Mouse (Mus musculus) MEL (cell line): Measurements from ENCODE around the gene Rnf24.
A peak's percentile ranks its signal among the peaks of the same experiment; 100 is the strongest.

Source experiments
- CHD1 ChIP-seq: IDR thresholded peaks from 2 replicates; pipeline ENCODE4 v1.6.1; 2012; ENCODE audit warnings: low read depth, mild to moderate bottlenecking, inconsistent platforms, low read length, improper control_type of control experiment
- CHD2 ChIP-seq: IDR thresholded peaks from 2 replicates; pipeline ENCODE4 v1.6.1; 2011; ENCODE audit warnings: low read length, improper control_type of control experiment
- CTCF ChIP-seq, 3 experiments: IDR thresholded peaks in 2 of 3; conservative IDR thresholded peaks in 1 of 3; 2 replicates each; pipeline ENCODE4 v1.5.1; 2011 to 2012; ENCODE audit warnings: low read length in 3 of 3, low read depth in 2 of 3, mild to moderate bottlenecking in 2 of 3, improper control_type of control experiment in 1 of 3, inconsistent platforms in 1 of 3, mixed read lengths in 1 of 3, moderate library complexity in 1 of 3; ENCODE audit not compliant: control insufficient read depth in 1 of 3, insufficient read depth in 1 of 3, poor library complexity in 1 of 3, severe bottlenecking in 1 of 3
- E2F4 ChIP-seq: IDR thresholded peaks from 2 replicates; pipeline ENCODE4 v1.6.1; 2011; ENCODE audit warnings: low read depth, low read length, improper control_type of control experiment, borderline replicate concordance
- EP300 ChIP-seq, 2 experiments: IDR thresholded peaks; 2 replicates each; pipeline ENCODE4 v1.6.1; 2011; ENCODE audit warnings: improper control_type of control experiment in 2 of 2, low read length in 2 of 2, low read depth in 1 of 2, mild to moderate bottlenecking in 1 of 2
- MEF2A ChIP-seq: IDR thresholded peaks from 2 replicates; pipeline ENCODE4 v1.6.1; 2014; ENCODE audit warnings: low read depth, mild to moderate bottlenecking, inconsistent platforms, low read length, improper control_type of control experiment; ENCODE audit not compliant: poor library complexity, insufficient replicate concordance, severe bottlenecking; ENCODE audit errors: extremely low read depth
- POLR2A ChIP-seq, 2 experiments: IDR thresholded peaks; 2 replicates each; pipeline ENCODE4 v1.6.1; 2011 to 2012; ENCODE audit warnings: low read length in 2 of 2, mild to moderate bottlenecking in 2 of 2, control low read depth in 1 of 2, improper control_type of control experiment in 1 of 2, low read depth in 1 of 2, moderate library complexity in 1 of 2; ENCODE audit not compliant: control insufficient read depth in 1 of 2, insufficient read depth in 1 of 2, poor library complexity in 1 of 2
- TBP ChIP-seq: IDR thresholded peaks from 2 replicates; pipeline ENCODE4 v1.8.0; 2011; ENCODE audit warnings: low read depth, low read length, improper control_type of control experiment
- UBTF ChIP-seq: IDR thresholded peaks from 2 replicates; pipeline ENCODE4 v1.6.1; 2012; ENCODE audit warnings: low read depth, mild to moderate bottlenecking, inconsistent platforms, low read length, improper control_type of control experiment, moderate library complexity, borderline replicate concordance; ENCODE audit not compliant: insufficient read depth
- USF1 ChIP-seq: IDR thresholded peaks from 2 replicates; pipeline ENCODE4 v1.6.1; 2014; ENCODE audit warnings: low read depth, mild to moderate bottlenecking, inconsistent platforms, low read length, improper control_type of control experiment, moderate library complexity

DNA sequence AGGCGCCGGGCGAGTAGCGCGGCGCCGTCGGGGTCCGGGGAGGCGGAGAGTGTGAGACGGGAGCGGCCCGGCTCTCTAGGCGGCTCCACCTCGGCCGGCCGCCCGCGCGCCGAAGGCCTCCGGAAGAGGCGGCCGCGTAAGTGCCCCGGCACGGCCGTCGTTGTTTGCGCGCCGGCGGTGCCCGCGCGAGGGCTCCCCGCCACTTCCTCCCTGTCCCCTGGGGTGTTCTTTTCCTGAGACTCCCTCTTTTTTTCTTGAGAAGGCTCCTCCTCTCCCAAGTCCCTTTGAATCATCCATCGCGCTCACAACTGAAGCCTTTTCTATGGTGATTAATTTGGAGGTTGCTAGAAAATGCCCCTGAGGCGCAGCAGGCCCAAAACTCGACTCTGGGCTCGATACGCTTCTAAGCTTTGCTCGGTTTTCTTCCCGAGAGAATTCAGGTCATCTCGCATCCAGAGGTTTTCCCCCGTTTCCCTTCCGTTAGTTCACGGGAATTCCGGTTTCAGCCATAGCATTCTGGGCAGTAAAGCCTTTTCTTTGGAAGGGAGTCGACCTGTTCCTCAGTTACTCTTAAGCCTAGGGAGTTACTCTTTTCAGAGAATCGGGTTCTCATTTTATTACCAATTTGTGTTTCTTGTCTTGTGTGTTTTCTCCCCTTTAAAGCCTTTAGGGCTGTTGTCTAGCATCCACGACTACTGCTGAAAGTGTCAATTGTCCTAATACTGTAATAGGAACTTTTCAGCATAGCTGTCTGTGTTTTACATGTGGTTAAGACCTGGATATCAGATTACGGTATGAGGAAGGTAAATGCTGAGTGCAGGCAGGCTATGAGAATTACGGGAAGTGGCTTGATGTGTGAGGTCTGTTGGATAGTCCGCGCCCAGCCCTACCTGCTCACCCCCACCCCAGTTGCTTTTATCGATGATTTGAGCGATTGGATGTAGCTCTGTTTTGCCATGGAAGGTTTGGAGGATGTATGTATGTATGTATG is 89.7 kb downstream of the Rnf24 start:
- TF ChIP-seq E2F4 (no peak), POLR2A (IDR thresholded peaks at IDR 0.05; ENCODE audit: control insufficient read depth in 1 of 2, insufficient read depth in 1 of 2, low read depth in 1 of 2, low read length in 2 of 2, poor library complexity in 1 of 2) (peak in 1 of 2 experiments; percentile 28; a peak in 1 of 4 replicates), CHD1 (0 out of 2 replicates have a peak, but pooled peaks have one; percentile 26), CHD2 (no peak), CTCF (IDR thresholded peaks at IDR 0.05 in 2 of 3, conservative IDR thresholded peaks at IDR 0.05 in 1 of 3; ENCODE audit: control insufficient read depth in 1 of 3, insufficient read depth in 1 of 3, low read depth in 2 of 3, low read length in 3 of 3, poor library complexity in 1 of 3, severe bottlenecking in 1 of 3) (no peak), UBTF (peak; percentile 91; the same call in 1 of the 2 replicates), EP300 (IDR thresholded peaks at IDR 0.05; ENCODE audit: low read depth in 1 of 2, low read length in 2 of 2) (peak; percentile 10 to 56; a peak in 3 of 4 replicates), USF1 (no peak), MEF2A (no peak), TBP (peak; percentile 68)
